Comparison of ENCODE assay signal across 9 mouse cellular contexts in genomic region chr11:100814498-100814897, GRCm38 (mm10). TPM values are rescaled to one million over a fixed set of nuclear protein-coding genes. Genes with fewer than 3 reads are reported as not detected.
DNase-seq lines count a peak whose midpoint lies in the region; ATAC-seq and TF ChIP-seq lines count a peak whose summit lies in the region.
"Had no signal": no experiment of that assay in that cellular context is flagged by ENCODE, and none has a peak within 500 bp of the region (broad histone marks: within the 10 kb centered on the region; RNA-seq: fewer than 3 reads in every experiment).

No protein-coding gene starts in this region.

- ATAC-seq in hindbrain, embryonic 15.5 days (ENCODE audit: low FRiP score, low read depth): 0 out of 2 replicates have a peak, but pooled peaks have one; percentile 42
- ATAC-seq in hindbrain, embryonic 16.5 days: no peak
- ATAC-seq in lung, embryonic 16.5 days (ENCODE audit: low read depth): peak; percentile 63

- intact Hi-C loops in left cerebral cortex, postnatal 4 days (cut with DNase I): no loop called here

- H3K9ac ChIP-seq in hindbrain, embryonic 15.5 days: no peak overlapping the region
- H3K9ac ChIP-seq in hindbrain, embryonic 16.5 days (ENCODE audit: low read depth, low read length): no peak overlapping the region
- H3K9ac ChIP-seq in lung, embryonic 16.5 days (ENCODE audit: low read length): no peak overlapping the region
- H3K9ac ChIP-seq: limb, embryonic 15.5 days had no signal

- peaks cover 13% of the 10 kb centered on the region for H3K4me1 ChIP-seq in hindbrain, embryonic 15.5 days (replicated peaks)
- no peaks in the 10 kb centered on the region; the same call in 1 of the 2 replicates for H3K4me1 ChIP-seq in hindbrain, embryonic 16.5 days (ENCODE audit: control insufficient read depth, insufficient read depth, low read depth, low read length)
- peaks cover 32% of the 10 kb centered on the region for H3K4me1 ChIP-seq in kidney, adult 2 months (ENCODE audit: control insufficient read depth, insufficient read depth, low read length)
- H3K4me1 ChIP-seq in lung, embryonic 16.5 days (replicated peaks; ENCODE audit: control insufficient read depth, insufficient read depth, low read length): peaks cover 26% of the 10 kb centered on the region

- H3K9me3 ChIP-seq in hindbrain, embryonic 15.5 days: no peaks in the 10 kb centered on the region
- H3K9me3 ChIP-seq in hindbrain, embryonic 16.5 days (ENCODE audit: control insufficient read depth, low read length): no peaks in the 10 kb centered on the region
- H3K9me3 ChIP-seq in lung, embryonic 16.5 days (ENCODE audit: control insufficient read depth, low read length): 0 out of 2 replicates have a peak, but pooled peaks cover 3% of the 10 kb centered on the region
- H3K9me3 ChIP-seq: limb, embryonic 15.5 days had no signal

- H3K36me3 ChIP-seq in hindbrain, embryonic 15.5 days: no peaks in the 10 kb centered on the region
- no peaks in the 10 kb centered on the region for H3K36me3 ChIP-seq in hindbrain, embryonic 16.5 days (ENCODE audit: control insufficient read depth, insufficient read depth, low read length)
- H3K36me3 ChIP-seq in kidney, adult 2 months (ENCODE audit: control insufficient read depth, insufficient read depth, low read length): no peaks in the 10 kb centered on the region
- no peaks in the 10 kb centered on the region for H3K36me3 ChIP-seq in lung, embryonic 16.5 days (ENCODE audit: control insufficient read depth, insufficient read depth, low read length)
- no peaks in the 10 kb centered on the region for H3K36me3 ChIP-seq in splenic B cell, adult 2 months (ENCODE audit: control insufficient read depth, insufficient read depth, low read length, poor library complexity, severe bottlenecking)
- H3K36me3 ChIP-seq: limb, embryonic 15.5 days had no signal

- H3K27me3 ChIP-seq in hindbrain, embryonic 15.5 days: no peaks in the 10 kb centered on the region
- H3K27me3 ChIP-seq in hindbrain, embryonic 16.5 days (replicated peaks; ENCODE audit: control insufficient read depth, insufficient read depth, low read length): no peaks in the 10 kb centered on the region
- no peaks in the 10 kb centered on the region for H3K27me3 ChIP-seq in kidney, adult 2 months (replicated peaks; ENCODE audit: control insufficient read depth, insufficient read depth, low read length)
- H3K27me3 ChIP-seq in lung, embryonic 16.5 days (ENCODE audit: control insufficient read depth, insufficient read depth, low read depth, low read length): no peaks in the 10 kb centered on the region
- no peaks in the 10 kb centered on the region for H3K27me3 ChIP-seq in splenic B cell, adult 2 months (ENCODE audit: control insufficient read depth, insufficient read depth, low read length, poor library complexity, severe bottlenecking)
- H3K27me3 ChIP-seq: limb, embryonic 15.5 days had no signal

- 72% methylated on average over 13 of the region's 13 CpGs for WGBS in hindbrain, embryonic 15.5 days
- 76% methylated on average over 13 of the region's 13 CpGs for WGBS in hindbrain, embryonic 16.5 days
- 8% methylated on average over 13 of the region's 13 CpGs for WGBS in kidney, adult 2 months
- 24% methylated on average over 13 of the region's 13 CpGs for WGBS in lung, embryonic 16.5 days

- no peak overlapping the region for H3K4me2 ChIP-seq in hindbrain, embryonic 15.5 days
- no peak overlapping the region for H3K4me2 ChIP-seq in hindbrain, embryonic 16.5 days (ENCODE audit: low read length)
- H3K4me2 ChIP-seq in lung, embryonic 16.5 days (ENCODE audit: low read depth, low read length): peak overlapping the region; percentile 33
- H3K4me2 ChIP-seq: limb, embryonic 15.5 days had no signal

- no peak for TF ChIP-seq POLR2A in kidney, adult 2 months (IDR thresholded peaks at IDR 0.05; ENCODE audit: low read depth, low read length)

- no peak overlapping the region for H3K4me3 ChIP-seq in hindbrain, embryonic 15.5 days
- no peak overlapping the region for H3K4me3 ChIP-seq in hindbrain, embryonic 16.5 days (ENCODE audit: low read length)
- H3K4me3 ChIP-seq in kidney, adult 2 months (ENCODE audit: insufficient read depth, low read depth, low read length): 0 out of 2 replicates have a peak overlapping the region, but pooled peaks have one; percentile 14
- no peak overlapping the region for H3K4me3 ChIP-seq in lung, embryonic 16.5 days (ENCODE audit: low read length)
- H3K4me3 ChIP-seq: limb, embryonic 15.5 days had no signal

- DNase-seq in gastrocnemius, postnatal 25 days: peak; percentile 88
- DNase-seq in kidney, adult 2 months: peak; percentile 86
- peak; percentile 92 for DNase-seq in splenic B cell, adult 2 months (ENCODE audit: low read depth, low spot score)
- no peak for DNase-seq in right cerebral cortex, adult 2 months (ENCODE audit: low spot score in 2 of 2)
- no peak for DNase-seq in left cerebral cortex, postnatal 4 days

- H3K27ac ChIP-seq in hindbrain, embryonic 15.5 days (replicated peaks): no peak overlapping the region
- H3K27ac ChIP-seq in hindbrain, embryonic 16.5 days (ENCODE audit: low read depth, low read length): no peak overlapping the region
- H3K27ac ChIP-seq in kidney, adult 2 months (ENCODE audit: insufficient read depth, low read depth, low read length): peak overlapping the region; percentile 24; the same call in 1 of the 2 replicates
- no peak overlapping the region for H3K27ac ChIP-seq in lung, embryonic 16.5 days (ENCODE audit: low read length)
- H3K27ac ChIP-seq: limb, embryonic 15.5 days had no signal

- no peak for TF ChIP-seq CTCF in kidney, adult 2 months (conservative IDR thresholded peaks at IDR 0.05; ENCODE audit: insufficient read depth, insufficient read length, low read depth, low read length)

RNA-seq across cellular contexts. Expression of gene Stat5b, which starts 36.0 kb away (rescaled TPM):
- polyA plus RNA-seq in hindbrain, embryonic 15.5 days (2015; fragmentation: Nextera tagmentation; extraction: Ambion mirVana): 16.4 and 20.3 TPM in 2 replicates
- 15.0 and 18.9 TPM in 2 replicates for polyA plus RNA-seq in hindbrain, embryonic 16.5 days (2015; fragmentation: Nextera tagmentation; extraction: Ambion mirVana)
- total RNA-seq in gastrocnemius, postnatal 25 days (2021): 100 to 1,000 TPM in 1 of 2 experiments, 10 to 100 TPM in 1; 93.2 to 126 TPM
- polyA plus RNA-seq in kidney, adult 2 months (2012; rRNA removed): 23.2 and 24.0 TPM in 2 replicates
- 27.2 and 28.4 TPM in 2 replicates for polyA plus RNA-seq in lung, embryonic 16.5 days (2015; fragmentation: Nextera tagmentation; extraction: Ambion mirVana)
- total RNA-seq in left cerebral cortex, postnatal 4 days (2021): 10 to 100 TPM in 1 of 2 experiments, 1 to 10 TPM in 1; 9.6 to 11.8 TPM

RNA-seq across cellular contexts. Expression of gene Ghdc, which starts 43.7 kb away (rescaled TPM):
- polyA plus RNA-seq in hindbrain, embryonic 15.5 days (2015; fragmentation: Nextera tagmentation; extraction: Ambion mirVana): 7.4 and 8.4 TPM in 2 replicates
- polyA plus RNA-seq in hindbrain, embryonic 16.5 days (2015; fragmentation: Nextera tagmentation; extraction: Ambion mirVana): 8.2 and 9.6 TPM in 2 replicates
- total RNA-seq in gastrocnemius, postnatal 25 days (2021): 1 to 10 TPM; 4.8 to 4.9 TPM
- 30.4 and 31.8 TPM in 2 replicates for polyA plus RNA-seq in kidney, adult 2 months (2012; rRNA removed)
- 6.2 and 6.8 TPM in 2 replicates for polyA plus RNA-seq in lung, embryonic 16.5 days (2015; fragmentation: Nextera tagmentation; extraction: Ambion mirVana)
- 1 to 10 TPM; 5.5 to 7.2 TPM for total RNA-seq in left cerebral cortex, postnatal 4 days (2021)

RNA-seq across cellular contexts. Expression of gene Stat5a, which starts 44.7 kb away (rescaled TPM):
- polyA plus RNA-seq in hindbrain, embryonic 15.5 days (2015; fragmentation: Nextera tagmentation; extraction: Ambion mirVana): 2.1 TPM in 2 replicates
- 1.8 and 2.4 TPM in 2 replicates for polyA plus RNA-seq in hindbrain, embryonic 16.5 days (2015; fragmentation: Nextera tagmentation; extraction: Ambion mirVana)
- 10 to 100 TPM; 10.9 to 14.8 TPM for total RNA-seq in gastrocnemius, postnatal 25 days (2021)
- polyA plus RNA-seq in kidney, adult 2 months (2012; rRNA removed): 15.8 and 16.6 TPM in 2 replicates
- 11.0 and 11.3 TPM in 2 replicates for polyA plus RNA-seq in lung, embryonic 16.5 days (2015; fragmentation: Nextera tagmentation; extraction: Ambion mirVana)
- total RNA-seq in left cerebral cortex, postnatal 4 days (2021): 1 to 10 TPM in 1 of 2 experiments, under 1 TPM in 1; 0.98 to 1.2 TPM

RNA-seq across cellular contexts. Expression of gene Hcrt, which starts 51.8 kb away (rescaled TPM):
- 0.38 and 1.3 TPM in 2 replicates for polyA plus RNA-seq in hindbrain, embryonic 15.5 days (2015; fragmentation: Nextera tagmentation; extraction: Ambion mirVana)
- 0.48 and 0.59 TPM in 2 replicates for polyA plus RNA-seq in hindbrain, embryonic 16.5 days (2015; fragmentation: Nextera tagmentation; extraction: Ambion mirVana)
- not detected for total RNA-seq in gastrocnemius, postnatal 25 days (2021)
- polyA plus RNA-seq in kidney, adult 2 months (2012; rRNA removed): not detected in 2 replicates
- not detected in 2 replicates for polyA plus RNA-seq in lung, embryonic 16.5 days (2015; fragmentation: Nextera tagmentation; extraction: Ambion mirVana)
- not detected for total RNA-seq in left cerebral cortex, postnatal 4 days (2021)
- polyA plus RNA-seq: limb, embryonic 15.5 days had no signal

RNA-seq across cellular contexts. Expression of gene Kcnh4, which starts 54.8 kb away (rescaled TPM):
- 8.8 and 10.3 TPM in 2 replicates for polyA plus RNA-seq in hindbrain, embryonic 15.5 days (2015; fragmentation: Nextera tagmentation; extraction: Ambion mirVana)
- polyA plus RNA-seq in hindbrain, embryonic 16.5 days (2015; fragmentation: Nextera tagmentation; extraction: Ambion mirVana): 8.9 and 10.0 TPM in 2 replicates
- not detected for total RNA-seq in gastrocnemius, postnatal 25 days (2021)
- 0.04 and 0.08 TPM in 2 replicates for polyA plus RNA-seq in kidney, adult 2 months (2012; rRNA removed)
- not detected in 2 replicates for polyA plus RNA-seq in lung, embryonic 16.5 days (2015; fragmentation: Nextera tagmentation; extraction: Ambion mirVana)
- 10 to 100 TPM; 11.2 to 12.4 TPM for total RNA-seq in left cerebral cortex, postnatal 4 days (2021)
- polyA plus RNA-seq: limb, embryonic 15.5 days had no signal

Comparison
In these comparisons a context has a peak if more than half of its experiments do, and no peak if none do; other contexts are left out.
1. DNase-seq: peak in gastrocnemius, postnatal 25 days (single experiment), kidney, adult 2 months (single experiment) and splenic B cell, adult 2 months (single experiment); none in right cerebral cortex, adult 2 months (0 of 2) and left cerebral cortex, postnatal 4 days (single experiment).